Mouse (Mus musculus): ENCODE data around the gene Prkar2b.

DNA sequence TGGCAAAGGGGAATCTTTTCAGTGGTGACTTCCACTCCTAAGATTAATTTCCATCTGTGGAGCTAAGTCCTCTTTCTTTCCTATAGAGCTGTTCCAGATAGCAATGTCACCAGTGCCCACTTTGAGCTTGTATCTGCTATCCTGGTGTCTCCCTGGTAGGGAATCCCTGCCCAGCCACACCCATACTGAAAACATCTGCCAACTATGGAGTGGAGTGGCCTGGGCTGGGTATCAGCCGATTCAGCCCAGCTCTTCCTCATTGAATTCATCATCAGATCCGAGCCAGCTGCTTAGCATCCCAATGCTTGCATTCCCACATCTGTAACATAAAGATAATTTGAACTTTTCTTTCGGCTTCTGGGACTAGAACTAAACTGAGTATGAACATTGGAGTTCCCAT is 25.8 kb upstream of the Prkar2b start:
- TF ChIP-seq CTCF (IDR thresholded peaks at IDR 0.05; ENCODE audit: low read depth, low read length) (no peak), EP300 (IDR thresholded peaks at IDR 0.05; ENCODE audit: insufficient read depth, low read depth, low read length) (no peak), POLR2A (IDR thresholded peaks at IDR 0.05; ENCODE audit: insufficient read depth, low read length) (no peak)

Data from ES-Bruce4 (cell line).